Mouse (Mus musculus) midbrain, embryonic 16.5 days (tissue): ENCODE measurements around the gene H2afy2. TPM values are rescaled to one million over a fixed set of nuclear protein-coding genes. Genes with fewer than 3 reads are reported as not detected.

Experiments
- ATAC-seq: fragments of 200-750 bp; cut with Nextera tagmentation; 2 replicates; pipeline ENCODE4 v1.8.0; 2017; ENCODE audit warnings: moderate TSS enrichment
- H3K27ac ChIP-seq: fragments of 300-500 bp; sonication (generic); 2 replicates; pipeline ENCODE4 v1.5.1; 2014; ENCODE audit warnings: mild to moderate bottlenecking, low read length, mixed read lengths
- H3K27me3 ChIP-seq: fragments of 300-500 bp; sonication (generic); 2 replicates; pipeline ENCODE4 v1.6.1; 2014; ENCODE audit warnings: low read depth, low read length, mixed read lengths; ENCODE audit not compliant: control insufficient read depth, insufficient read depth
- H3K36me3 ChIP-seq: fragments of 300-500 bp; sonication (generic); 2 replicates; pipeline ENCODE4 v1.6.1; 2014; ENCODE audit warnings: mild to moderate bottlenecking, low read length, moderate library complexity, mixed read lengths; ENCODE audit not compliant: control insufficient read depth, insufficient read depth
- H3K4me1 ChIP-seq: fragments of 300-500 bp; sonication (generic); 2 replicates; pipeline ENCODE4 v1.6.1; 2014; ENCODE audit warnings: mild to moderate bottlenecking, low read length, mixed read lengths; ENCODE audit not compliant: control insufficient read depth, insufficient read depth
- H3K4me2 ChIP-seq: fragments of 300-500 bp; sonication (generic); 2 replicates; pipeline ENCODE4 v1.6.1; 2014; ENCODE audit warnings: mild to moderate bottlenecking, low read length, mixed read lengths
- H3K4me3 ChIP-seq: fragments of 300-500 bp; sonication (generic); 2 replicates; pipeline ENCODE4 v1.5.1; 2014; ENCODE audit warnings: low read depth, mild to moderate bottlenecking, low read length, moderate library complexity, mixed read lengths
- H3K9ac ChIP-seq: fragments of 300-500 bp; sonication (generic); 2 replicates; pipeline ENCODE4 v1.6.1; 2014; ENCODE audit warnings: low read depth, low read length, mixed read lengths
- H3K9me3 ChIP-seq: fragments of 300-500 bp; sonication (generic); replicated peaks from 2 replicates; pipeline ENCODE4 v1.6.1; 2014; ENCODE audit warnings: mild to moderate bottlenecking, low read length, mixed read lengths; ENCODE audit not compliant: control insufficient read depth, poor library complexity, severe bottlenecking
- whole genome bisulfite sequencing: fragments of 180-500 bp; shearing (Covaris S2); extraction: QIAGEN DNeasy Blood & Tissue Kit; methylation state at CpG from one replicate; pipeline ENCODE4 v1.1.7; 2014; 5-methylcytosine and 5-hydroxymethylcytosine counted together
- polyA plus RNA-seq: library from polyadenylated mRNA; unstranded; fragments of >200 nt; fragmentation: Nextera tagmentation; extraction: Ambion mirVana; gene quantifications from 2 replicates; pipeline ENCODE4 v1.2.1, GENCODE M21; 2015

Gene H2afy2
- polyA plus RNA-seq, result 296 and 334 TPM in 2 replicates

- peak within 1 kb of the TSS; percentile 100 for H3K9ac ChIP-seq
- WGBS, result under 1% methylated on average over 50 of the region's 50 CpGs
- H3K27me3 ChIP-seq, result no peaks in the 10 kb centered on the region
- H3K9me3 ChIP-seq, result no peaks in the 10 kb centered on the region
- peaks cover 25% of the 10 kb centered on the region for H3K4me1 ChIP-seq
- peak within 1 kb of the TSS; percentile 77 for H3K4me2 ChIP-seq
- peak within 1 kb of the TSS; percentile 100 for H3K27ac ChIP-seq
- ATAC-seq, result peak; percentile 94
- H3K4me3 ChIP-seq, result peak within 1 kb of the TSS; percentile 91
- H3K36me3 ChIP-seq, result no peaks in the 10 kb centered on the region
Measured at GRCm38 (mm10) chr10:61783621-61784251, at the start of gene H2afy2. TSS of gene H2afy2 (minus strand) at chr10:61784147.

GRCm38 (mm10) chr10:61832713-61833112, 48.8 kb upstream of the H2afy2 start:
- Histone ChIP-seq H3K27ac (no peak overlapping the region), H3K4me1 (no peaks in the 10 kb centered on the region), H3K4me2 (no peak overlapping the region), H3K9ac (no peak overlapping the region), H3K4me3 (no peak overlapping the region), H3K27me3 (no peaks in the 10 kb centered on the region), H3K9me3 (no peaks in the 10 kb centered on the region), H3K36me3 (no peaks in the 10 kb centered on the region)
- ATAC-seq, result no peak
- WGBS, result 84% methylated on average over 11 of the region's 11 CpGs

GRCm38 (mm10) chr10:61831741-61832140, 47.8 kb upstream of the H2afy2 start:
- Histone ChIP-seq H3K27me3 (no peaks in the 10 kb centered on the region), H3K9me3 (no peaks in the 10 kb centered on the region), H3K36me3 (no peaks in the 10 kb centered on the region), H3K4me1 (peaks cover 4% of the 10 kb centered on the region; the same call in 1 of the 2 replicates), H3K4me3 (no peak overlapping the region), H3K27ac (no peak overlapping the region), H3K9ac (no peak overlapping the region), H3K4me2 (no peak overlapping the region)
- ATAC-seq, result no peak
- 94% methylated on average over 6 of the region's 6 CpGs for WGBS

DNA sequence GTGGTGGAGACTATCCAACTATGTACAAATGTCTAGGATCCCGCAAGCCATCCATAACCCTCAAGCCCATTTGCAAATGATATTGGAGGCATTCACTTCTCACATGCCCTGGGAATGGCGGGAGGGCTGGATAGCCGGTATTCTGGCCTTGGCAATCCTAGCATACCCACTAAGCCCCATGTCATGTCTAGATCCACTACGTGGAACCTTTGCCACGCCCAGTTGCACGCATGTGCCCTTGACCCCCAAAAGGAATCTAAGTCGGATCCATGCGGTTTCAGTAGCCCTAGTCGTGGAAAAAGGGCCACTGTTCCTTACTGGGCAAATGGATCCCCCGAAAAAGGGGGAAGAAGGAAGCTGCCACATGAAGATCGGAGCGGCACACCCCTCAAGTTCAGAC, 47.3 kb upstream of the H2afy2 start:
- no peak for ATAC-seq
- no peaks in the 10 kb centered on the region for H3K9me3 ChIP-seq
- no peak overlapping the region for H3K9ac ChIP-seq
- H3K27ac ChIP-seq, result no peak overlapping the region
- H3K36me3 ChIP-seq, result no peaks in the 10 kb centered on the region
- H3K27me3 ChIP-seq, result no peaks in the 10 kb centered on the region
- H3K4me3 ChIP-seq, result no peak overlapping the region
- WGBS, result 79% methylated on average over 12 of the region's 12 CpGs
- H3K4me1 ChIP-seq, result peaks cover 5% of the 10 kb centered on the region; the same call in 1 of the 2 replicates
- no peak overlapping the region for H3K4me2 ChIP-seq

GRCm38 (mm10) chr10:61830817-61831216, 46.9 kb upstream of the H2afy2 start:
- Histone ChIP-seq H3K4me2 (no peak overlapping the region), H3K9ac (no peak overlapping the region), H3K36me3 (no peaks in the 10 kb centered on the region), H3K27ac (no peak overlapping the region), H3K9me3 (no peaks in the 10 kb centered on the region), H3K27me3 (no peaks in the 10 kb centered on the region), H3K4me3 (no peak overlapping the region), H3K4me1 (peaks cover 5% of the 10 kb centered on the region; the same call in 1 of the 2 replicates)
- no peak for ATAC-seq
- WGBS, result 65% methylated on average over 9 of the region's 9 CpGs

- H3K4me2 ChIP-seq, result no peak overlapping the region
- 49% methylated on average over 4 of the region's 4 CpGs for WGBS
- ATAC-seq, result no peak
- H3K9ac ChIP-seq, result no peak overlapping the region
- no peak overlapping the region for H3K4me3 ChIP-seq
- H3K27me3 ChIP-seq, result no peaks in the 10 kb centered on the region
- no peak overlapping the region for H3K27ac ChIP-seq
- H3K4me1 ChIP-seq, result peaks cover 5% of the 10 kb centered on the region; the same call in 1 of the 2 replicates
- H3K36me3 ChIP-seq, result no peaks in the 10 kb centered on the region
- no peaks in the 10 kb centered on the region for H3K9me3 ChIP-seq
Measured at GRCm38 (mm10) chr10:61829046-61829445, 45.1 kb upstream of the H2afy2 start.

GRCm38 (mm10) chr10:61827950-61828936, 44.3 kb upstream of the H2afy2 start:
- ATAC-seq, result no peak
- H3K9me3 ChIP-seq, result no peaks in the 10 kb centered on the region
- H3K36me3 ChIP-seq, result no peaks in the 10 kb centered on the region
- peaks cover 5% of the 10 kb centered on the region; the same call in 1 of the 2 replicates for H3K4me1 ChIP-seq
- H3K4me3 ChIP-seq, result no peak overlapping the region
- no peak overlapping the region for H3K4me2 ChIP-seq
- no peak overlapping the region for H3K9ac ChIP-seq
- H3K27me3 ChIP-seq, result no peaks in the 10 kb centered on the region
- 90% methylated on average over 32 of the region's 32 CpGs for WGBS
- H3K27ac ChIP-seq, result no peak overlapping the region

DNA sequence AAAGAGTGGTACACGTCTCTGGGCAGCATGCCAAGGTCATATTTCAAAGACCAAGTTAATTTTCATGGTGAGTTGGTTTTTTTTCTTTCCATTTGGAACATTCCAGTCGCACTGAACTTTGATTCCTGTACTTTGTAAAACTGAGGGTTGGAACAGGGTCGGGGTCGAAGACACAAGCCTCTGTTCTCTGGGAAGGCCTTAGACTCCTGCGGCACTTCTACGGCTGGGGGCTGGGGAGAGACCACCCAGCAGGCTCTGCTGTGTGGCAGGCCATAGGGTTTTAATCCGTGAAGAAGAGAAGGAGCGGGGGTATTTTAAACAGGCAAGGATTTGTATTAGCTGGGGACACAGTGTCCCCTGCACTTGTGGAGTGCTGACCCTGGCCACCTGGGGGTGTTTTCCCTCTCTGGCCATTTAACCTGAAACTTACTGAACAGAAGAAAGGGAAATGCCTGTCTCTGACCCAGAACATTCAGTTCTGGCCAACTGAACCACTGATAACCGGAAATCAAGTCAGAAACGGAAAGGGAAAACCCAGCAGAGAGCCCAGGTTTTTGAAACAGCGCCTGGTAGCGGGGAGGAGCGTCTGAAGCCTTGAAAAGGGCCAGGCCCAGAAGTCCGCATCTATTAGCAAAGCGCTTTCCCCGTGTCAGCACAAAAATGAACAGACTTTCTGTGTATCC, 42.9 kb upstream of the H2afy2 start:
- WGBS, result 12% methylated on average over 16 of the region's 16 CpGs
- Histone ChIP-seq H3K27ac (no peak overlapping the region), H3K4me3 (no peak overlapping the region), H3K9ac (no peak overlapping the region), H3K36me3 (no peaks in the 10 kb centered on the region), H3K4me2 (no peak overlapping the region), H3K4me1 (peaks cover 5% of the 10 kb centered on the region; the same call in 1 of the 2 replicates), H3K9me3 (no peaks in the 10 kb centered on the region), H3K27me3 (no peaks in the 10 kb centered on the region)
- no peak for ATAC-seq
